Mouse (Mus musculus) retina, postnatal 7 days (tissue): ENCODE results near the gene Il27ra.
A peak's percentile ranks its signal among the peaks of the same experiment; 100 is the strongest.

ENCODE experiments used
- DNase-seq: peaks from one replicate; pipeline ENCODE4 v3.0.0-alpha.2; 2012; ENCODE audit warnings: low read depth, low spot score

The Il27ra gene

DNA sequence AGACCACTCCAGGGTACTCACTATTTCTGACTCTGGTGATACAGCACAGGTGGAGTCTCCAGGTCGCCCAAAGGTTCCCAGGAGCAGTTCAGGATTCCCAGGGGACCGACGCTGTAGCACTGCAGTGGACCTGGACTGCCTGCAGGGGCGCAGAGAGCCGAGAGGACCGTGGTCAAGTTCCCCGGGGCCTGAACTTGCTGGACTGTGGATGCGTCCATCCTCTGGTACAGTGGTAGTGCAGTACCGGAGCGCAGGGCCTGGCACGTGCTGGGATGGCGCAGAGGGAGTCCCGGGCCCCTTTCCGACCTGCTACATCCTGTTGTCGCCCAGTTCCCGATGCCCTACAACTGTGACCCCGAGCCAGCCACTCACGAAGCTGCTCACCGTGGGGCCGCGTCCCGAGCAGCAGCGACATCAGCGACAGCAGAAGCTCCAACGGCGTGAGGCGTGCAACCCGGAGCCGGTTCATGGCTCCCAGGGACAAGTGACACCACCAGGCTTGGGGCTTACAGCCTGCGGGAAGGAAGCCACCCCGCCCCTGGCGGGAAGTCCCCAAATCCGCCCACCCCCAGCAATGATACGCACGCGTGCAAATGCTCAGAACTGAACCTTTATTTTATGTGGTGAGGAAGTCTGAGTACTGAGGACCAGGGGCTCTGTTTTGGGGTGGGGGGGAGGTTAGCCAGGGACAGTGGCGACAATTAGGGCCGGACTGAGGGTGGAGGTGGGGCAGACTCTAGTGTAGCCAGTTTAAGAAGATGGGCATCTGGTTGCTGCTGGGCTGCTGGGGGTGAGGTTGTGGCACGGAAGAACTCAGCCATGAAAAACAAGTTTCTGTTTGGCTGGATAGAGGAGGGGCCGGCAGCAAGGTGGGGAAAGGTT is at the start of gene Il27ra:
Il27ra (minus strand) TSS at position 524 of the 882 bp plus-strand sequence.
- DNase-seq = peak; percentile 49

DNA sequence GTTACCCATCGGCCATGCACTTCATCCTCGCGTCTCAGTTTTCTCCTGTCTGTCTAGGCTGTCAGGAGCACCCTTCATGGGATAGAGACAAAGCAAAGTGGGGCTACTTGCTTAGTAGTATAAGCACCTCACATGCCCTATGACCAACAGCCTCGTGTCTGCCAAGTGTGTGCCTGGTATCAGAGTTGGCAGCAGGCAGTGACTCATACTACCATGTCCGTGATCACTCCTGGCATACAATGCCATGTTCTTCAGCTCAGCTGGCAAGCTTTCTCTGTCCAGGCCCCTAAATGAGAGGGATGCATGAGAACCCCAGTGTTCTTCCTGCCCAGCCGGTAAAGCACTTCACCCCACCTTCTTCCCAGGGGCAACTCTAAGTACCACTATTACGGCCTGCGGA is 48.2 kb upstream of the Il27ra start:
- DNase-seq = no peak

DNA sequence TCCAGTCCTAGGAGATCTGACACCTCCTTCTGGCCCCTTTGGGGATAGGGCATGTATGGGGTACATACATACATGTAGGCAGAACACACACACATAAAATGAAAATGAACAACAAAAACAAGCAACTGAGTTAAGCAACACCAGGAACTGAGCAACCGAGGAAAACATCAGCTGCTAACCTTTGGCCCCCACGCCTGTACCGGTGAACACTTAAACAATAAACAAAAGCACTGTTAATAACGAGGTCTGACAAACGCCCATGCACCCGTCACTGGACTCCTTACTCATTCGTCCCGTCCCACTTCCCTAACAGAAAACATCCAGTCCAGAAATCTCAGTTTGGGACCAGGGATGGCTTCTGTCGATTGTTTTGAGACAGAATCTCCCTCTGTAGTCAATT is 46.9 kb upstream of the Il27ra start:
- DNase-seq = no peak

DNA sequence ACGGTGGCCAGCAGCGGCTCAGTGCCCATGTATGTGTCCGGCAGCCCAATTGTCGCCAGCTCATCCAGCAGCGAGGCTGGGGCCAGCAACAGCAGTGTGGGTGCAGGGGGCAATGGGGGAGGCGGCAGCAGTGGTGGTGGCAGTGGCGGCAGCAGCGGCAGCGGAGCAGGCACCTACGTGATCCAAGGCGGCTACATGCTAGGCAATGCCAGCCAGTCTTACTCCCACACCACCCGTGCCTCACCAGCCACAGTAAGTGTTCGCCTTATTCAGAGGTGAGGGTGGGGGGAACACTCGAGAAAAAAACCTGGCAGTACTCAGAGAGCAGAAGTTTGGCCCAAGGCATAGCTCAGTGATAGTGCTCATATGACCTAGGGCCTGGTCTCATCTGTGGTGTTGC is 45.4 kb upstream of the Il27ra start:
- DNase-seq = no peak

DNA sequence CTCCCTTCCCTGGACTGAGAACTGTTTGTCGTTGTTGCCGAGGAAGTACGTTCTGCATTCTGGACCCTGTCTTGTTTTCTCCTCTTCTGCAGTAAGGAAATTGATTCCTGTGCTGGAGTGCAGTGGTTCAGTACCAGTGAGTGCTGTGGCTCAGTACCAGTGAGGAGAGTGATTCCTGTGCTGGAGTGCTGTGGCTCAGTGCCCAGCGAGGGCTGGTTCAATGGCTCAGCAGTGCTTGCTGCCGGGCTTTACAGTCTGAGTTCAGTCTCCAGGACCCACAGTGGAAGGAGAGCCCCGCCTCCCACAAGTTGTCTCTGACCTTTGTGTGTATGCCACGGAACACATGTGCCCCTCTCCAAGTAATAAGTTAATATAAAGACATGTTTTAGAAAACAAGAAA is 44.8 kb upstream of the Il27ra start:
- no peak for DNase-seq

DNA sequence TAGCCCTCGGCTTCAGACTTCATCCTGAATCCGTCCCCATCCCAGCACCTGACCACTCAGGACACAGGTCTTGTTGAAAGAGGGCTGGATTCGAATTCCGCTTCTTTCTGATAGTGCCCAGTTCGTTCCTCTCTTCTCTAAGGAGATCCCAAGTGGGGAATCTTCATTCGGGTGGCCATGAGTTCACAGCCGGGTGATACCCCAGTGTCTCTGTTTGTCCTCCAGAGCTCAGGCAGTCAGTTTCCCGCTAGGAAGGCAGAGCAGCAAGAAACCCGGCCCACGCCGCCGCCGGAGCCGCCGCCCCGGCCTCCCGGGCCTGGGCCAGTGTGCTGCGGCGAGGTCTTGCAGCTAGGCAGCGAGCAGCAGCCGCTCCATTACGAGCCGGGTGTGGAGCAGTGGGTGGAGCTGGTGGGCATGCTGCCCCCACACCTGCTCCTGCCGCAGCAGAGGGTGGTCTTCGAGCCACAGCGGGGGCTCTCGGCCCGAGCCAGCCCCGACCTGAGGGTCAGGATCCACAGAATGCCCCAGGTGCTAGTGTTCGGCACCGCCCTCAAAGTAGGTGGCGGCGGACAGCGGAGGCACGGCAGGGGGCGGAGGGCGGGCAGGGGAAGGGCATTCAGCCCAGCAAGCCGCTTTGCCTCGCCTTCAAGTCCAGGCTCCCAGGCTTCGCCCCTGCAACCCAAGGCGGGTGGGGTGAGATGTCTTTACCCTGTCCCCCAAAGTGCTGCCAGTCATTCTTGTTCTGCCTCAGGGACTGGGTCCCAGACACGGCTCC is 42.1 kb upstream of the Il27ra start:
- no peak for DNase-seq

DNA sequence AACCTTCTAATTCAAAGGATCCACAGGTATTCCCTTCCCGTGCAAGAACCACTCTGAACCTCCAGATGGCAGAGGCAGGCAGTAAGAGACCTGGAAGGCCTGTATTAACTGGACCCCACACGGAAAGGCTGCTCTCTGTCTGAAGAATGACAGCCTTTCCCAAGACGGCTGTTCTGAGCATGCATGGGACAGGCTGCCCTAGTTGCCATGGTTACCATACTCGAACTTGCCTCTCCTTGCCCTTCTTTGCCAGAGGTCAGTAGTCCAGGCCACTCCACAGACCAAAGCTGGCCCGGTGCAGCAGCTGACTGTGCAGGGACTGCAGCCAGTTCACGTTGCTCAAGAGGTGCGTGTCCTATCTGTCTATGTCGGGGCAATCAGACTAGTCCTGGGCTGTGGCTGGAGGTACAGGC is 41.4 kb upstream of the Il27ra start:
- DNase-seq = no peak

DNA sequence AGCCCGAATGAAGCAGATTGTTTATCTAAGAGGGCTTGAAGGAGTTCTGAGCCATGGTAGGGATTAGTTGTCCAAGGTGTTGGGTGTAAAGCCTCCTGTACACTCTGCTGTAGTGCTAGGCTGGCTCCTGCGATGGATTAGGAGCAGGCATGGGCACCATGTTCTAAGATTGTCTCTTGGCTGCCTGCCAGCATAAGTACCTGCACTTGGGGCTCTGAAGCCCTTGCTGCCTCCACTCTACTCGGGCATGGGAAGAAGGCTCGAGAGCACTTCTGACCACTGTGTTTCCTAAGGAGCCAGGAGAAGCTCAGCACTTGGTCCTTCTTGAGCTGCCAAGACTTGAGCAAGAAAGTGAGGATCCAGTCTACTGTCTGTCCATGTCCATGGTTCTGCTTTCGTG is 36.8 kb upstream of the Il27ra start:
- no peak for DNase-seq

DNA sequence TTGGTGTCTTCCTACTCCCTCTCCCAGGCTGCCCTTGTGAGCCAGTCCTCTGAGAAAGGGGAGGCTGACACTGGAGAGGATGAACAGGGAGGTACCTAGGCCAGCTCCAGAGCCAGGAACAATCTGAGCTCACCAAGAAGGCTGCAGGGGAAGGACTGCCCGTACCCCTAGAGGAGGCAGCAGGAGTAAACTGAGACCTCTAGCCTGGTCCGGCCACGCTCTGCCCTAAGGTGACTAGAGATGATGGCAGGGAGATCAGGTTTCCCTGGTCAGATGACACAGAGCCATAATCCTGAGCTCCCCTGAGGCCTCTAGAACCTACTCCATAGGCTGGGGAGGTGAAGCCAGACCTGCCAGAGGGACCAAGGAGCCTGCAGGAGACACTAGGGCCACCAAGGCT is 34.5 kb upstream of the Il27ra start:
- no peak for DNase-seq

DNA sequence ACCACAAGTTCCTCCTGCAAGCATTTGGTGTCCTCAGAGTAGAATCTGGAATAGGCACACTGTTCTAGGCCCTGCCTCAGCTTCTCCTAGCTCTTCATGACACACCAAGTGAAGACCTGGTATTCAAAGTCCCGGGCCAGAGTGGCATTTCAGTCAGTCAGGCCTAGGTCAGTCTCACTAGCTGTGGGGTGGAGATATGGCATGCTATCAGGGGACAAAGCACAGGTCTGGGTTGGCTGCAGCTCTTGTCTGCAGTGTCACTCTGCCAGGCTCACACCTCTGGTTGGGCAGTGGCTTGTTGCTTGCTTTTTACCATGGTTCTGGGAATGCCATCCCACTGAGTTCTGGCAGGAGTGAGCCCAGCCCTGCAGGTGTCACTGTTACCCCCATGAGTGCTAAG is 34.0 kb upstream of the Il27ra start:
- DNase-seq = no peak

DNA sequence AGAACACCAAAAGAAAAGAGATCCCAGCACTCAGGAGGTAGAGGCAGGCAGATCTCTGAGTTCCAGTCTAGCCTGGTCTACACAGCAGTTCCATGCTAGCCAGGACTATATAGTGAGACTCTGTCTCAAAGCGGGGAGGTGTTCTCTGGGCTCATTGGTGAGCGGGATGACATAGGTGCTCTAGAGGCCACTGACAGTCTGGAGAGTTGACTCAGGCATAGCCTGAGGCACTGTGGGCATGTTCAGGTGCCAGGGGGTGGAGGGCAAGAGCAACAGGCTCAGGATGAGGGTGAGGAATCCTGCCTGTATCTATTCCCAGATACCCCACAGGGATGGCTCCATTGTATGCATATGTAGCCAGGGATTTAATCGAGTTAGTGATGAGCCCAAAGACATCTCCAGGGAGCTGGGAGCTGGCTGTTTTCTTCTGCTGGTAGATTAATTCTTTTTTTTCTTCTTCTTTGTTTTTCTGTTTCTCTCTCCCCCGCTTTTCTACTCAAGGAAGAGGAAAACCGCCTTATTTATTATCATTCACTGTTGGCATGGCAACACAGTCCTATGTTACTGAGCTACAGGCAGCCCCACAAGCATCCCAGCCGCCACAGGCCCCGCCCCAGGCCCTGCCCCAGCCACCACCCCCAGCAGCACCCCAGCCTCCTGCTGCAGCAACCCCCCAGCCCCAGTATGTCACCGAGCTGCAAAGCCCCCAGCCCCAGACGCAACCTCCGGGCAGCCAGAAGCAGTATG is 31.0 kb upstream of the Il27ra start:
- no peak for DNase-seq

DNA sequence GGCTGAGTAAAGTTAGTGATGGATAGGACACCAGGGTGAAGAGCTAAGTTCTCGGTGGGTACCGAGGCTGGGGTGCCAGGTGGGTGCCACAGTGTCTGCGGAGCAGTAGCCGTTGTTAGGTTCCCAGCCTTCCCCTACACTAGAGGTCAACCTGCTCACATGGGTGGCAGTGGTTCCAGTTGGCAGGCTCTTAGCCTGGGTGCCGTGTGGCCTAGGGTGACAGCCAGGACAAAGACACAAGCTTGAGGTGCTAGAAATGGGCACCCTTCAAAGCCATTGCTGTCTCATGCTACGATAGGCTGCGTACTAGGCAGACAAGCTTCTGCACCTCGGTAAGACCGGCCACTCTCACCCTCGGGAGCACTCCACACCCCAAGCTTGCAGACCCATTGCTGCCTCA is 29.9 kb upstream of the Il27ra start:
- DNase-seq = no peak

DNA sequence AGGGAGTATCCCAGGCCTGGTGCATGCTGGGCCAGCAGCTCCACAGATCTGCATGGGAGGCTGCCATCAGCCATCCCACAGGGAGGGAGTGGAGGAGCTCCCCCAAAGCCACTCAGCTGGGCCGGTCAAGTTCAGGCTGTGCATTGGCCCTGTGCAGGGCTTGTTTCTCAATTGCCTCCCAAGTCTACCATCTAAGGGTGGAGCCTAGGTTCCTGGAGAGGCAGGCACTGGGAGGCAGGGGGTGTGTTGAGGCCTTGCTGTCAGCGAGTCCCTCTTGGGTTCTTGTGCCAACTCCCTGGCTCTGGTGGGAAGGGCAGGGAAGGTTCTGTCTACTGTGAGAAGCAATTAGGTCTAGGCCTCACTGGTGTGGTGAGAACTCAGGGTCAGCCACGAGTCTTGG is 29.5 kb upstream of the Il27ra start:
- no peak for DNase-seq

DNA sequence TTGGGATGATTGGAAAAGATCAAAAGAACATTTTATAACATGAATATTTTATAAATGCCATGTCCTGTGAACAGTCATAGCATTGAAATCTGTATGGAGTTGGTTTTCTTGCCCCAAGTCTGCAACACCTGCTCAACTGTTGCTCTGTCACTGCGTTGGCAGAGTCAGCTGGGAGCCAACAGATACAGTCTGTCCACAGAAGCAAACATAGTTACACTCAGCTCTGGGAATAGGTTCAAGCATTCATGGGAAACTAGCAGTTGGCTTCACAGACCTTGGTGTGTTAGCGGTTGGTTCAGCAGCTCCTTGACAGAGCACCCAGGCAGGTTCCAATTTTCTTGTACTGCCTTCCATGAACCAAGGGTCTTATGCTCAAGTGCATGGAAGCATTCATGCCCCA is 28.3 kb upstream of the Il27ra start:
- DNase-seq = no peak

DNA sequence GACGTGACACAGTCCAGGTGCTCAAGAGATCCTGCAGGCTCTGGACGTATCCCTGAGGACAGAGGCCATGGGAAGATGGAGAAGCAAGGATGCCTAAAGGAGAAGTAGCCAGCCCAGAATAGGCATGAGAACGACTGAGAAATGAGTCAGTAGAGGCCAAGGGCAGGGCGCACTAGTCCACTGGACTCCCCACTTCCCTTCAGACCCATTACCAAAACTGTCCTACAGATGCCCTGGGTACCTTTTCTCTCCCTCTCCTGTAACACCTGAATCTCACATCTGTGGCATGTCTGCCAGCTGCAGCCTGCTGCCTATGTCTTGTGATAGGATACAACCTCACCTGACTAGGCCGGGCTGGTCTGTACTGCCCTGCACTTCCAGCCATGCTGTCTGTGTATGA is 27.9 kb upstream of the Il27ra start:
- no peak for DNase-seq

DNA sequence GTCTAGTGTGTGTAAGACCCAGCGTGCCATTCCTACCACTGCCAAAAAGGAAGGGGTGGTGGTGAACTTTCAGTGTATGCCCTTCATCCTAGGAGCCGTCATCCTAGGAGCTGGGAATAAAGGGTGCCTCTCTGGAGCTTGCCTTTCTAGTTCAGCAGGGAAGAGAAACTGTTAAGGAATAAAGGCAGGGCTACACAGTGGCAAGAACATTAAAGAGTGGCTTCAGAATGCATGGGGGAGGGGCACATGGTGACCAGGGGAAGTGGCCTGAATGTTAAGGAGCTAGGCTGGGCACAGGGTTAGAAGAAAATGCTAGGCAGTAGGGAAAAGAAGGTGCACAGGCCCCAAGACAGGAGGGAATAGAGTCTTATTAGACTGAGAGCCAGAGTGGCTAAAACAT is 27.4 kb upstream of the Il27ra start:
- DNase-seq = no peak

DNA sequence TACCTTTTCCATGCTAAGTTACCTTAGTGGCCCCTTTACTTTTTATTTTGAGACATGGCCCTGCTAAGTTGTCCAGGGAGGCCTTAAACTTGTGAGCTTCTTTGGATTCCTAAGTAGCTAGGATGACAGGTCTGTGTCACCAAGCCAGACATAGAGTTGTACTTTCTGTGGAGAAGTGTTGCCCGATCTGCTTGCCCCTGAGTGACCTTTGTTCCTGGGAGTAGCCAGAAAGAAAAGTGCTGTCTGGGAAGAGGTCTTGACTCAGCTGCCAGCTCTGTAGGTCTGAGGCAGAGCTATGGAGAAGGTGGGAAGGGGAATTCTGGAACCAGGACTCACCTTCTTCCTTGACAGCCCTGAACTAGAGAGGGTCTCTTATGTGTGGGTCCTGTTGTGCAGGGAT is 26.8 kb upstream of the Il27ra start:
- DNase-seq = no peak

DNA sequence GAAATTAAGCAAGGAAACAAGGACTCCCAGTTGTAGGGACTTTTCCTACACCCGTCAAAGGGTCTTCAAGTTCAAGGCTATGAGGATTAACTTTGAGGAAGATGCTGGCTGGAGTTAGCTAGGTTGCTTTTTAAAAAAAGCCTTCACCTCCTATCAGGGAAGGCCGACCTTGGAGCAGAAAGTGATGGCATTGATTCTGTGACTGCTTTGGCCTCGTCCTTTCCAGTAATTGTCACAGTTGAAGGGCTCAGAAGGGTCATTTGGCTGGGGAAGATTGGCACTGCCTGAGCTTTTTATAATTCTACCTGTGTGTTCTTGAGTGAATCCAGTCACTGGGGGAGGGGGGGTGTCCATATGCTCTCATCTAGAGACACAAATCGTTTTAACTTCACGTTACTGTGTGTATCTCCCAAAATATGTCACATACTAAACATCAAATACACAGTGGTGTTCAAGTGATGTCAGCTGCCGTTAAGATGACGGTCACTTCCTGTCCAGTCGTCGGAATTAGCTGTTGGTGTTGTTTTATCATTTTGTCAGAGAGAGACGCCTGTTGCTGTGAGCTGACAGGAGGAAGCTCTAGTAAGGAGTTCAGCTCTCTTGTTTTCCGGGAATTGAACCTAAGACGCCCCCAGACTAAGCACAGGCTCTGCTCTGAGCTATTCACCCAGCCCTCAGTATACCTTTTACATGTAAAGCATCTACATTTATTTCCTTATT is 26.1 kb upstream of the Il27ra start:
- DNase-seq = no peak

DNA sequence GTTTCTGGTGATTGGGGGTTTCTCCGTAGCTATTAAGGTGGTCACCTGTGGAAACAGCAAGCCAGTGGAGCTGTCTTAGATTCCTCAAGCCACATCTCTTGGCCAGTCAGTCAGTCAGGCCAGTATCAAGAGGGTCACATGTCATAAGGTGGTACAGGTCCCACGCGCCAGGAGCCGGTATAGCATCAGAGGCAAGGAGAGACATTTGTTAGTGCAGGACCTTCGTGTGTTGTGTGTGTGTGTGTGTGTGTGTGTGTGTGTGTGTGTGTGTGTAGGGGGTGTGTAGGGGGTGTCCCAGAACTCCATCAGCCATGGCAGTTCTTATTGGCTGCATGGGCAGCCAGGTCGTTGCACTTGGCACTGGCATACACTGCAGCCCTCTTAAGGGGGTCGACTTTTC is 25.5 kb upstream of the Il27ra start:
- DNase-seq = no peak

DNA sequence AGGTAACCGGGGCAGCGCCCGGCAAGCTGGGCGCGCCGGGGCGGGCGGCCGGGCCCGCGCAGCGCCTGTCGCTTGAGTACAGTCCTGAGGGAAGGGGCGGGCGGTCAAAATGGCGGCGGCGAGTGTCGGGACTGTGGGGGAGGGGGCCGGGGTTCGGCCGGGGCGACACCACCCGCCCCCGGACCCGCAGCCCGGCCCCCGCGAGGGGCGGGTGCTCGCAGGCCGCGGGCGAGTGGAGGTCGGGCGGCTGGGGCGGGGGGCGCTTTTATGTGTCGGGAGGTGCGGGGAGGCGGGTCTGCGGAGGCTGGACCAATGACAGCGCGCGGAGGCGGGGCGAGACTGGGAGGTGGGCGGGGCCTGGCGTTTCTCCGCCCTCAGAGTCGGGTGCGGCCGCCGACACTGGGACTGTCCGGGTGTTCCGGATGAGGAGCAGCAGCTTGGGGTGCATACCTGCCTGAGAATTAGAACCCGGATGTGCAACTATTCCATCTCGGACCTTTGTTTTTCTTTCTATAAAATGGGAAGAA is 24.7 kb upstream of the Il27ra start:
- DNase-seq = peak; percentile 74

DNA sequence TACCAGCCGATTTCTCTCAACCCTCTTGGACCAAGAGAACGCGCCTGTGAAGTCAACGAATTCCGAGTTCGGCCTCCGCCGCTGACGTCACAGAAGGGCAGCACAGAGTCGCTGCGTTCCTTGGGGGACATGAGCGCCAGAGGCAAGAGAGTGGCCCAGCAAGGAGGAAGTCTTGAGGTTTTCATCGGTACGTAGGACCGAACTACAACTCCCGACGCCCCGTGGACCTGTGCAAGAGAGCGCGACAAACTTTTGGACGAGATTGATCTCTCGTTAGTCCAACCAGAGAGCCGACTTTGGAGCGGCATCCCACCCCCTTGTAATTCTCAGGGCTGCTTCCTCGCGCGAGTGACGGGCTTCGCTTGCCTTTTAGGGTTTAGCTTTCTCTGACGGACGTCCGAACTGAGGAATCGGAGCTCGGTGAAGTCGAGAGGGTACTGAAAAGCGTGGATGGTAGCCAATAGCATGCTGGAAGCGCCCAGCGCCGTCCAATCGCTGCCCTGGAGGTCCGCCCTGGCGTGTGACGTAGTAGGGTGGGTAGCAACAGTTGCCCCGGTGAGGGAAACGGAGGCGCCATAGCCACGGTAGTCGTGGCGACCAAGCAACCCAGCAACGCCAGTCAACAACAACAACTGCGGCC is 24.0 kb upstream of the Il27ra start, which contains the start of gene Rfx1:
Rfx1 (plus strand) TSS at position 544 of the 640 bp plus-strand sequence.
- peak; percentile 99 for DNase-seq
